ENCODE assay signal across 13 mouse cellular contexts in genomic region chr12:71891729-71892355, GRCm38 (mm10).
DNase-seq lines count a peak whose midpoint lies in the region; ATAC-seq and TF ChIP-seq lines count a peak whose summit lies in the region.
"Had no signal": no experiment of that assay in that cellular context is flagged by ENCODE, and none has a peak within 500 bp of the region (broad histone marks: within the 10 kb centered on the region; RNA-seq: fewer than 3 reads in every experiment).

No protein-coding gene starts in this region.

- intact Hi-C loops in left cerebral cortex, postnatal 36 days (cut with DNase I): no loop called here

- no peak for TF ChIP-seq EP300 in liver, postnatal 0 days (IDR thresholded peaks at IDR 0.05; ENCODE audit: low read depth)
- no peak for TF ChIP-seq EP300 in stomach, postnatal 0 days (optimal IDR thresholded peaks at IDR 0.05)

- no peak overlapping the region for H3K4me3 ChIP-seq in forebrain, postnatal 0 days (ENCODE audit: low read depth, low read length)
- no peak overlapping the region for H3K4me3 ChIP-seq in forebrain, embryonic 11.5 days (ENCODE audit: low read depth, low read length)
- no peak overlapping the region for H3K4me3 ChIP-seq in liver, postnatal 0 days (ENCODE audit: low read depth, low read length)
- H3K4me3 ChIP-seq in hindbrain, embryonic 15.5 days: no peak overlapping the region
- H3K4me3 ChIP-seq in stomach, postnatal 0 days (ENCODE audit: low read depth, low read length): no peak overlapping the region
- H3K4me3 ChIP-seq: embryonic facial prominence, embryonic 15.5 days had no signal

- TF ChIP-seq CTCF in forebrain, postnatal 0 days (IDR thresholded peaks at IDR 0.05; ENCODE audit: low read depth): no peak
- no peak for TF ChIP-seq CTCF in liver, postnatal 0 days (IDR thresholded peaks at IDR 0.05; ENCODE audit: low read depth)
- no peak for TF ChIP-seq CTCF in stomach, postnatal 0 days (IDR thresholded peaks at IDR 0.05; ENCODE audit: low read depth)

- H3K27me3 ChIP-seq in forebrain, postnatal 0 days (ENCODE audit: insufficient read depth, low read length): no peaks in the 10 kb centered on the region
- H3K27me3 ChIP-seq in forebrain, embryonic 11.5 days (ENCODE audit: control insufficient read depth, insufficient read depth, low read length): no peaks in the 10 kb centered on the region
- no peaks in the 10 kb centered on the region for H3K27me3 ChIP-seq in liver, postnatal 0 days (ENCODE audit: insufficient read depth, low read length)
- H3K27me3 ChIP-seq in hindbrain, embryonic 15.5 days: no peaks in the 10 kb centered on the region
- H3K27me3 ChIP-seq in stomach, postnatal 0 days (ENCODE audit: control insufficient read depth, insufficient read depth, low read length): no peaks in the 10 kb centered on the region
- H3K27me3 ChIP-seq: embryonic facial prominence, embryonic 15.5 days had no signal

- H3K4me1 ChIP-seq in forebrain, postnatal 0 days (ENCODE audit: insufficient read depth): peaks cover 4% of the 10 kb centered on the region; the same call in 1 of the 2 replicates
- H3K4me1 ChIP-seq in forebrain, embryonic 11.5 days (replicated peaks; ENCODE audit: control insufficient read depth, insufficient read depth, low read length): no peaks in the 10 kb centered on the region
- H3K4me1 ChIP-seq in liver, postnatal 0 days (ENCODE audit: insufficient read depth): peaks cover 25% of the 10 kb centered on the region
- peaks cover 41% of the 10 kb centered on the region for H3K4me1 ChIP-seq in hindbrain, embryonic 15.5 days (replicated peaks)
- H3K4me1 ChIP-seq in stomach, postnatal 0 days (replicated peaks; ENCODE audit: control insufficient read depth, insufficient read depth): peaks cover 3% of the 10 kb centered on the region; the same call in 1 of the 2 replicates

- no peaks in the 10 kb centered on the region for H3K9me3 ChIP-seq in forebrain, postnatal 0 days (ENCODE audit: low read length)
- H3K9me3 ChIP-seq in forebrain, embryonic 11.5 days (ENCODE audit: control insufficient read depth, low read length): no peaks in the 10 kb centered on the region
- no peaks in the 10 kb centered on the region for H3K9me3 ChIP-seq in liver, postnatal 0 days (ENCODE audit: low read length)
- H3K9me3 ChIP-seq in hindbrain, embryonic 15.5 days: no peaks in the 10 kb centered on the region
- no peaks in the 10 kb centered on the region for H3K9me3 ChIP-seq in stomach, postnatal 0 days (ENCODE audit: control insufficient read depth, low read length)
- H3K9me3 ChIP-seq: embryonic facial prominence, embryonic 15.5 days had no signal

- H3K4me2 ChIP-seq in forebrain, postnatal 0 days (ENCODE audit: low read depth): no peak overlapping the region
- H3K4me2 ChIP-seq in forebrain, embryonic 11.5 days (ENCODE audit: low read depth, low read length, severe bottlenecking): no peak overlapping the region
- no peak overlapping the region for H3K4me2 ChIP-seq in liver, postnatal 0 days (ENCODE audit: low read depth, low read length)
- H3K4me2 ChIP-seq in hindbrain, embryonic 15.5 days: no peak overlapping the region
- H3K4me2 ChIP-seq in stomach, postnatal 0 days (replicated peaks; ENCODE audit: low read depth): no peak overlapping the region
- H3K4me2 ChIP-seq: embryonic facial prominence, embryonic 15.5 days had no signal

- no peak overlapping the region for H3K9ac ChIP-seq in forebrain, postnatal 0 days
- H3K9ac ChIP-seq in forebrain, embryonic 11.5 days (ENCODE audit: low read length): no peak overlapping the region
- no peak overlapping the region for H3K9ac ChIP-seq in liver, postnatal 0 days (replicated peaks)
- 0 out of 2 replicates have a peak overlapping the region, but pooled peaks have one; percentile 7 for H3K9ac ChIP-seq in hindbrain, embryonic 15.5 days
- no peak overlapping the region for H3K9ac ChIP-seq in stomach, postnatal 0 days (ENCODE audit: low read length)
- H3K9ac ChIP-seq: embryonic facial prominence, embryonic 15.5 days; liver, embryonic 14.5 days had no signal

- H3K27ac ChIP-seq in forebrain, postnatal 0 days (ENCODE audit: low read depth, low read length): 0 out of 2 replicates have a peak overlapping the region, but pooled peaks have one; percentile 21
- no peak overlapping the region for H3K27ac ChIP-seq in forebrain, embryonic 11.5 days (ENCODE audit: low read depth, low read length)
- 0 out of 2 replicates have a peak overlapping the region, but pooled peaks have one; percentile 36 for H3K27ac ChIP-seq in liver, postnatal 0 days (ENCODE audit: low read depth)
- H3K27ac ChIP-seq in hindbrain, embryonic 15.5 days (replicated peaks): peak overlapping the region; percentile 39; the same call in 1 of the 2 replicates
- 0 out of 2 replicates have a peak overlapping the region, but pooled peaks have one; percentile 8 for H3K27ac ChIP-seq in stomach, postnatal 0 days (replicated peaks)
- H3K27ac ChIP-seq: embryonic facial prominence, embryonic 15.5 days; liver, embryonic 14.5 days had no signal

- DNase-seq in forebrain, postnatal 0 days: no peak
- no peak for DNase-seq in forebrain, embryonic 11.5 days (ENCODE audit: low spot score)
- DNase-seq in liver, postnatal 0 days: no peak
- DNase-seq in liver: no peak
- no peak for DNase-seq in stomach, postnatal 0 days (ENCODE audit: low spot score)
- no peak for DNase-seq in thymus, postnatal 4 days
- no peak for DNase-seq in left cerebral cortex, postnatal 36 days (ENCODE audit: low spot score in 2 of 2)
- DNase-seq: adrenal gland, postnatal 36 days; cerebellum, adult 18-20 months; kidney, adult 9 months had no signal

- ATAC-seq in forebrain, postnatal 0 days: no peak
- ATAC-seq in forebrain, embryonic 11.5 days (replicated peaks; ENCODE audit: low FRiP score): no peak
- no peak for ATAC-seq in liver, postnatal 0 days
- no peak for ATAC-seq in hindbrain, embryonic 15.5 days (ENCODE audit: low FRiP score, low read depth)
- no peak for ATAC-seq in stomach, postnatal 0 days (ENCODE audit: low FRiP score, low TSS enrichment)

- peaks cover 11% of the 10 kb centered on the region; the same call in 1 of the 2 replicates for H3K36me3 ChIP-seq in forebrain, postnatal 0 days (ENCODE audit: insufficient read depth)
- no peaks in the 10 kb centered on the region for H3K36me3 ChIP-seq in forebrain, embryonic 11.5 days (ENCODE audit: control insufficient read depth, insufficient read depth, low read length)
- H3K36me3 ChIP-seq in liver, postnatal 0 days (replicated peaks; ENCODE audit: insufficient read depth, low read length): peaks cover 13% of the 10 kb centered on the region; the same call in 1 of the 2 replicates
- no peaks in the 10 kb centered on the region for H3K36me3 ChIP-seq in hindbrain, embryonic 15.5 days
- no peaks in the 10 kb centered on the region for H3K36me3 ChIP-seq in stomach, postnatal 0 days (ENCODE audit: control insufficient read depth, insufficient read depth, low read length)
- H3K36me3 ChIP-seq: embryonic facial prominence, embryonic 15.5 days had no signal

- 41% methylated on average over 7 of the region's 7 CpGs for WGBS in forebrain, postnatal 0 days
- WGBS in forebrain, embryonic 11.5 days: 38% methylated on average over 7 of the region's 7 CpGs
- 70% methylated on average over 7 of the region's 7 CpGs for WGBS in liver, postnatal 0 days (ENCODE audit: insufficient replicate concordance)
- WGBS in hindbrain, embryonic 15.5 days: 20% methylated on average over 7 of the region's 7 CpGs
- WGBS in stomach, postnatal 0 days: 49% methylated on average over 7 of the region's 7 CpGs
